Mouse (Mus musculus) forelimb bud, embryonic 11.5 days (tissue): Measurements from ENCODE around the gene Mical3.

Experiments used
- DNase-seq: peaks from one replicate; pipeline ENCODE4 v3.0.0-alpha.2; 2012; ENCODE audit warnings: low read depth, low spot score

Gene Mical3

DNA sequence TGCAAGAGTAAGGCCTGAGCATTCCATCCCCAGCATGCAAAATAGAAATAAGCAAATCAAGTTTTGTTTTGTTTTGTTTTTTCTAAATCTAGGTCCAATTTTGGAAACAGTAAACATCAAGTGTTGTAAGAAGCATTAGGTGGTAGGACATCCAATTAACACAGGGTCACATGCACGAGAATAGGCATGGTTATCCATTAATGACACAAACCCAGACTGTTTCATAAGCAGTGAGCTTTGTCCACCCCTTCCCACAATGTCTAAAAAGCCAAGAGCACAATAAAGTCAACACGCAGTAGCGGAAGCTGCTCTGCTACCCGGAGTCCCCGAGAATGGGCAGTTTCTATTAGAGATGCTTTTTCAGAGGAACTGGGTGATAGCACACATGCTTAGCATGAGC, 225.7 kb downstream of the Mical3 start:
- no peak for DNase-seq

DNA sequence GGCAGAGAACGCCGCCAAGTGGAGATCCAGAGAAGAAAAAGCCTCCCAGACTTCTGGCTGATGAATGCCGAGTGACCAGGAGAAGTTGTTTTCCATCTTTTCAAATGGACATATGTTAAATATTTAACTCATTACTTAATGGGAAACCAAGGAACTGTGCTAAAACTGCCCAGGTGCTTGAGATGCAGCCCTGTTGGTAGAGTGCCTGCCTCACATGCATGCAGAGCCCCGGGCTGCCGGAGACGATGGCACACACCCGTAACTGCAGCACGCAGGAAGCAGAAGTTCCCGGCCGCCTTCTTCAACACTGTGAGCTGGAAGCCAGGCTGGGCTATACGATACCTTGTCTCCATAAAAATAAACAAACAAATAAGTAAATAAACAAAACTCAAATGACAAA, 226.8 kb downstream of the Mical3 start:
- no peak for DNase-seq

DNA sequence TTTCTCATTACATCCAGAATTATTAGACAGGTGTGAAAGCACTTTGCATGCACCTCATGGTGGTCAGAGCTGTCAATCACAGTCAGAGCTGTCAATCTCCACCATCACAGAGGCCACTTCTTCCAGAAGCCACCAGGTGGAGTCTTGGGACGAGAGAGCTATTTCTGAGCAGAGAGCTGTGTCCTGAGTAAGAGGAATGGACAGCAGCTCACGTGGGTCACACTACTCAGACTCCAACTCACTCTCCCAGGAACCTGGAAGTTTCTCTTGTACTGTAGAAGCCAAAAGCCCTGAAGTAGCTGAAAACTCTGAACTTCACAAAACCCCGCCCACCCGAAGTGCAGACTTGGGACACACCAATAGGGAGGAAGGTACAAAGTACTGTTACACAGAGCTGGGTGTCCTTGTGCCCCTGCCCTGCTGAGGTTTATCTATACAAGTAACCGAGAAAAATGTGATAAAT, 227.3 kb downstream of the Mical3 start:
- DNase-seq, result peak; percentile 46

DNA sequence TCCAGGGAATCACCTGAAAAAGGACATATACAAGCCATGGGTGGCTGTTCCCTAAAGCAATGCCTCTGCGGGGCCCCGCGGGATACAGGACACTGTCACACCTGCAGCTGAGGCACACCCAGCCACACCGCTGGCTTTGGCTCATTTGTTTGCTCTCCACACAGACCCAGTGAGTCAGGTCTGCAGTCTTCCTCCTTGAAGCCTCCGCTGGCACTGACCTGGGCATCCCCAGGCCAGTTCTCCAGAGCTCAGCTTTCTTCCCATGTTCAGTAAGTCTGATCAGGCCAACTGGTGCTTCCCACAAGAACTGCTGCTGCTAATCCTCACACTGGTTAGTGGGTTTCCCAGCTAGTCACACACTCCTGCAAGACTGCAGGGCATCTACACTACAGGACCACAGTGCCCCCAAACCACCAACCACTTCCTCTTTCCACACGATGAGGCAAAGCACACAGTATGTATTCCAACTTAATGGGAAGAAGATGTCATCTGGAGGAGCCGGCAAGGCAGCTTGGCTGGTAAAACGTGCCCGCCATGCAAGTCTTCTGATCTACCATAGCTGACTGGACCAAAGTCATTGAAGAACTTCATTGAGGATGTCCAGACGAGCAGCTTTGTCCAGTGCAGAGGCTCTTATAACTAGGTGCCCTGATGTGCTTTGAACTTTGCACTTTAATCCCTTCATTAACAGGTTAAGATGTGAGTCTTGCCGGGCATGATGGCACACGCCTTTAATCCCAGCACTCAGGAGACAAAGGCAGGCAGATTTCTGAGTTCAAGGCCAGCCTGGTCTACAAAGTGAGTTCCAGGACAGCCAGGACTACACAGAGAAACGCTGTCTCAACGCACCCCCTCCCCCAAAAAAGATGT, 228.8 kb downstream of the Mical3 start:
- DNase-seq, result no peak

DNA sequence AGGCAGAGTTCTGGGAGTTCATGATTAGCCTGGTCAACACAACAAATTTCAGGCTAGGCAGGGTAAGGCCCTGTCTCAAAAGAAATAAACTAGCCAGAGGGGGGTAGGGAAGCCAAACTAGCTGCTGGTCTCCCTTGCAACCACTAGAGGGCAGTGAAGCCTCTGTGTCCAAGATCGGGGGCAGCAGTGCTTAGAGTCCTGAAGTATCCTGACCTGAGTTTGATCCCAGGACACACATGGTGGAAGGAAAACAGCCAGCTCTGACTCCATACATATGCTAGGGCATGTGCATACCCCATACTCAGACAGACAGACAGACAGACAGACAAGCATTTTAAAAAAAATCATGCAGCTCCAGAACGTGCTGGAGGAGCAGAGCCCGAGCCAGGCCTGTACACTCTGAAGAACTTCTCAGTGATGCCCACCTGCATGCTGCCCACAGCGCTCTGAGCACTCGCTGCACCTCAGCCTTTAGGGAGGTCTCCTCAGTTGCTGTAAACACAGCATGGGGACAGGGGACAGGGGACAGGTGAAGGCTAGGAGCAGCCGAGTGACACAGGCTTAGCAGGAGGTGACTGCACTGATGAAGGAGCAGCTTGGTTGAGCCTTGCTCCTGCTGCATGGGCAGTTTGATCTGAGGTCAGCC, 232.5 kb downstream of the Mical3 start:
- DNase-seq, result peak; percentile 63

DNA sequence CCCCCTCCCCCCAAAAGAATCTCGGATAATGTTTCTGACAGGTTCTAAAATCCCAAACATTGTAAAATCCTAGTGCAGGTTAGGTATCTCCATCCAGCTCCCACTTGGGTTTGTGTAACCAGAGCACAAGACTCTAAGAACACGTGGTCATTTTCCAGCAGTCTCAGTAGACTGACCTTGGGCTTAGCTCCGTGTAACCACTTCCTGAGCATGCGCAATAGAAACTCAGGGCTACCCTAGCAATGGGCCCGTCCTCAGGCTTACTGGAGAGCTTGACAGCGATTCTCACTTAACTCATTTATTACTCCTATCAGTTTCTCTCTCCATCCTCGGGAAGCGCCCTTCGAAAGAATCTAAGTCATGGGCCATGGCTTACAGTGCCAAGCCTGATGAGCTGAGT, 236.3 kb downstream of the Mical3 start:
- DNase-seq, result no peak

DNA sequence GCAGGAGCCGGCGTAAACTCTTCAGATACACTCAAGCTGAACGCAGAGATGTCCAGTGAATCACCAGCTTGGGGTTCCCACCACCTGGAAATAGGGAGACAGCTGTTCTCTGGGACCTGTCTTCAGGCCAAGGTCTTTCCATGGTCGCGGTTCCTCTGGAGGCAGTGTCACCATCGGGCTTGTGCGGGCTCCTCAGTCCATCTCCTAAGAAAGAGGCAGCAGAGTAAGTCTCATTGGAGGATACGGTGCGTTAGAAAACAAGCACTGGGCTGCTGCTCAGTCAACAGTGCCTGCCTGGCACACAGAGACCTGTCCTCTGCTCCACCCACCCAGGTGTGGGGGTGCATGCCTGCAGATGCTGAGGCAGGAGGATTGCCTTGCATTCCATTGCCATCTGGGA, 236.7 kb downstream of the Mical3 start:
- DNase-seq, result no peak

DNA sequence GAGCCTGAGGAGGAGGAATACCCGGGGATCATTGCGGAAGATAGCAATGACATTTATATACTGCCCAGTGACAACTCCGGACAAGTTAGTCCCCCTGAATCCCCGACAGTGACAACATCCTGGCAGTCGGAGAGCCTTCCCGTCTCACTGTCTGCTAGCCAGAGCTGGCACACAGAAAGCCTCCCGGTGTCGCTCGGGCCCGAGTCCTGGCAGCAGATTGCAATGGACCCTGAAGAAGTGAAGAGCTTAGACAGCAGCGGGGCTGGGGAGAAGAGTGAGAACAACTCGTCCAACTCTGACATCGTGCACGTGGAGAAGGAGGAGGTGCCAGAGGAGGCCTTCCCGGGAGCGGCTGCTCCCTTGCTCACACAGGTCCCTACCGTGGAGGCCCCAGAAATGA, 244.1 kb downstream of the Mical3 start:
- DNase-seq, result no peak

DNA sequence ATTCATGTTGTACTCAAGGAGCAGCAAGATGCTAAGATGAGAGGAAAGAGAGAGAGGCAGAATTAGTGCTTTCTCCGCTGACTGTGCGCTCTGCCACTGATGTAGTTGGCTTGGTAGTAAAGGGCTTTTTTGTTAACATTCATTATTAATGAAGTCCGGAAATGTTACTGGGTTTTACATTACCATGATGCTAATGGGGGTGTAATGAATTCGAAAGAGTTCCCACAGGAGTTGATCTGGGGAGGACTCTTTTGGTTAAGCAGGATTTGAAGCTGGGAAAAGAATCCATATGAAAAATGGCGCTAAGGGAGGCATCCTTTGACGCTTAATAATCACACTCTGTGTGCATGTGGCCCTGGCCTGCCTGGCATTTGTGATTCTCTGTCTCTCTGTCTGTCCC, 246.4 kb downstream of the Mical3 start:
- no peak for DNase-seq
